In the genomic region with DNA sequence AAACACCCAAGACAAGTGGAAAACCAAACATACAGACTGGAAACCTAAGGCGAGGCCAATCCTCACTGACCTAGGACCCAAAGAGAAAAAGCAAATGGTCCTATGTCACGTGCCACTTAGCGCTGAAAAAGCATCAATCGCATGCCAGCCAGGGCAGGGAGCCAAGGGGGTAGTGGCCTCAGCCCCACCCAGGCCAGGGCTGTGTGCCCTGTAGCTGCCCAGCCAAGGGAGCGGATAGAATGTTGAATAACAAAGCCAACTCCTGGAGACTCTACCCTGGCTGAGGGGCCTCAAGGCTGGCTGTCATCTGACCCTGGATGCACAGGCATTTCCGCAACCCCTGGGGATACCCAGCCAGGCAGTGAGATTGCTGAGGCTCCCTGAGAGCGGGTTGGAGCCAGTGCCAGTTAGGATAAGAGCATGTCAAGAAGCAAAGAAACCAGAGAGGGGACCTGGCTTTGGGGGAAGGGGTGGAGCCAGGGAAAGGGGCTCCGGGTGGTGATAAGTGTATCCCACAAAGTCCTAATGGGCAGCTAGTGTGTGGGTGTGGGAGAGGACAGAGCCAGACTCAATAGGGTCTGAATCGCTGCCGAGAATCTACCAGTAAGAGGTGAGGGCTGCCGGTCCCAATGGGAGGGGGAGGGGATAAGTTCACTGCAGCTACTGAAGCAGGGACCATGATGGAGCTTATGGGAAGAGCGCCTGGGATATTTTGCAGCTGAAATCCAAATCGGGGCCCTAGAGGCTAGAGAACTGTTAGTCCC, we compare ENCODE assay signal across 8 mouse cellular contexts. TPM values are rescaled to one million over a fixed set of nuclear protein-coding genes. Genes with fewer than 3 reads are reported as not detected.
DNase-seq lines count a peak whose midpoint lies in the region; ATAC-seq and TF ChIP-seq lines count a peak whose summit lies in the region.

No protein-coding gene starts in this region.

- H3K9me3 ChIP-seq in intestine, postnatal 0 days (ENCODE audit: control insufficient read depth): no peaks in the 10 kb centered on the region
- H3K9me3 ChIP-seq in liver, embryonic 12.5 days (replicated peaks): no peaks in the 10 kb centered on the region

- H3K79me2 ChIP-seq in heart, adult 2 months (replicated peaks; ENCODE audit: control insufficient read depth, insufficient read depth, low read length): peaks cover 2% of the 10 kb centered on the region
- peaks cover 46% of the 10 kb centered on the region for H3K79me2 ChIP-seq in myocyte (ENCODE audit: control insufficient read depth, insufficient read depth)

- no peaks in the 10 kb centered on the region for H3K27me3 ChIP-seq in heart, adult 2 months (ENCODE audit: control insufficient read depth, insufficient read depth, low read length)
- H3K27me3 ChIP-seq in intestine, postnatal 0 days (replicated peaks; ENCODE audit: control insufficient read depth, insufficient read depth, low read length): no peaks in the 10 kb centered on the region
- peaks cover 12% of the 10 kb centered on the region for H3K27me3 ChIP-seq in liver, embryonic 12.5 days (replicated peaks)
- no peaks in the 10 kb centered on the region for H3K27me3 ChIP-seq in myocyte (ENCODE audit: control insufficient read depth, insufficient read depth, insufficient read length)

- H3K4me2 ChIP-seq in intestine, postnatal 0 days (replicated peaks; ENCODE audit: low read depth): peak overlapping the region; percentile 93
- peak overlapping the region; percentile 88 for H3K4me2 ChIP-seq in liver, embryonic 12.5 days
- peak overlapping the region; percentile 96 for H3K4me2 ChIP-seq in myocyte (ENCODE audit: low read depth)

- TF ChIP-seq POLR2A in heart, adult 2 months (IDR thresholded peaks at IDR 0.05; ENCODE audit: insufficient read depth, low read depth, low read length): no peak
- TF ChIP-seq POLR2A in myocyte (IDR thresholded peaks at IDR 0.05; ENCODE audit: insufficient read length, low read depth): no peak

- no peak for TF ChIP-seq CTCF in heart, adult 2 months (IDR thresholded peaks at IDR 0.05)
- no peak for TF ChIP-seq CTCF in intestine, postnatal 0 days (IDR thresholded peaks at IDR 0.05; ENCODE audit: low read depth)

- TF ChIP-seq EP300 in heart, adult 2 months (IDR thresholded peaks at IDR 0.05; ENCODE audit: insufficient read depth, low read depth, low read length): no peak

- H3K4me1 ChIP-seq in heart, adult 2 months (ENCODE audit: control insufficient read depth, insufficient read depth, low read length): peaks cover 11% of the 10 kb centered on the region
- peaks cover 24% of the 10 kb centered on the region for H3K4me1 ChIP-seq in intestine, postnatal 0 days (replicated peaks; ENCODE audit: control insufficient read depth, insufficient read depth, low read length)
- peaks cover 61% of the 10 kb centered on the region for H3K4me1 ChIP-seq in liver, embryonic 12.5 days

- H3K9ac ChIP-seq in heart, adult 2 months (ENCODE audit: low read depth, low read length): peak overlapping the region; percentile 90
- no peak overlapping the region for H3K9ac ChIP-seq in intestine, postnatal 0 days (ENCODE audit: low read depth, low read length)
- peak overlapping the region; percentile 95 for H3K9ac ChIP-seq in liver, embryonic 12.5 days

- H3K36me3 ChIP-seq in heart, adult 2 months (ENCODE audit: control insufficient read depth, insufficient read depth, low read length): no peaks in the 10 kb centered on the region
- peaks cover 4% of the 10 kb centered on the region; the same call in 1 of the 2 replicates for H3K36me3 ChIP-seq in intestine, postnatal 0 days (ENCODE audit: control insufficient read depth, insufficient read depth)
- H3K36me3 ChIP-seq in liver, embryonic 12.5 days: peaks cover 9% of the 10 kb centered on the region; the same call in 1 of the 2 replicates
- no peaks in the 10 kb centered on the region for H3K36me3 ChIP-seq in myocyte (ENCODE audit: control insufficient read depth, insufficient read depth)

- peak; percentile 41 to 56 for DNase-seq in spleen, postnatal 10 days (ENCODE audit: low spot score in 2 of 2)
- DNase-seq in spleen, postnatal 4 days (ENCODE audit: low spot score in 2 of 2): no peak
- DNase-seq in embryo, embryonic 11 days: peak; percentile 24
- peak; percentile 70 to 80 for DNase-seq in heart, adult 2 months
- DNase-seq in thymus, postnatal 4 days: no peak

- H3ac ChIP-seq in myocyte (ENCODE audit: control insufficient read depth, insufficient read length): peak overlapping the region; percentile 33

- WGBS in heart, adult 2 months: 20% methylated on average over 13 of the region's 13 CpGs
- 20% methylated on average over 13 of the region's 13 CpGs for WGBS in intestine, postnatal 0 days
- 36% methylated on average over 13 of the region's 13 CpGs for WGBS in liver, embryonic 12.5 days (ENCODE audit: insufficient replicate concordance)

- peak overlapping the region; percentile 91 for H3K4me3 ChIP-seq in heart, adult 2 months
- peak overlapping the region; percentile 74 for H3K4me3 ChIP-seq in intestine, postnatal 0 days (ENCODE audit: low read depth, low read length)
- peak overlapping the region; percentile 83 for H3K4me3 ChIP-seq in liver, embryonic 12.5 days
- peak overlapping the region; percentile 93 for H3K4me3 ChIP-seq in myocyte

- no peak for ATAC-seq in intestine, postnatal 0 days
- no peak for ATAC-seq in liver, embryonic 12.5 days

- H3K27ac ChIP-seq in heart, adult 2 months: peak overlapping the region; percentile 84
- H3K27ac ChIP-seq in intestine, postnatal 0 days (ENCODE audit: low read depth, low read length): no peak overlapping the region
- peak overlapping the region; percentile 83; the same call in 1 of the 2 replicates for H3K27ac ChIP-seq in liver, embryonic 12.5 days

- intact Hi-C loops in heart, adult 2 months (cut with DNase I): loop anchor here (2.0 kb wide), 1 partner anchor 19 kb away; no protein-coding TSS in a partner anchor

TF ChIP-seq in myocyte, 11 proteins besides CTCF, POLR2A, EP300 and RAD21:
- peak in 1 of 3 experiments; percentile 32 for TF ChIP-seq MYOG (IDR thresholded peaks at IDR 0.05; ENCODE audit: control insufficient read depth in 1 of 3, insufficient read depth in 1 of 3, insufficient read length in 2 of 3, low read depth in 2 of 3)
- no peak for TF ChIP-seq REST (IDR thresholded peaks at IDR 0.05; ENCODE audit: insufficient read depth, insufficient read length)
- TF ChIP-seq USF1 (IDR thresholded peaks at IDR 0.05; ENCODE audit: low read depth): peak; percentile 59

RNA-seq across cellular contexts. Expression of a gene that starts 1.3 kb away (rescaled TPM):
- total RNA-seq in heart, adult 2 months (2021): 10 to 100 TPM; 15.6 to 21.0 TPM
- polyA plus RNA-seq in heart, adult 2 months (2012; rRNA removed): 9.7 and 16.5 TPM in 2 replicates
- polyA plus RNA-seq in intestine, postnatal 0 days (2015; fragmentation: Nextera tagmentation; extraction: Ambion mirVana): 8.8 and 10.0 TPM in 2 replicates
- 1.8 and 4.8 TPM in 2 replicates for polyA plus RNA-seq in liver, embryonic 12.5 days (2016; fragmentation: Nextera tagmentation; extraction: Ambion mirVana)
- 9.2 TPM for polyA plus RNA-seq in myocyte (2012; fragmentation: generic; extraction: Trizol)

RNA-seq across cellular contexts. Expression of a gene that starts 28.1 kb away (rescaled TPM):
- total RNA-seq in heart, adult 2 months (2021): 100 to 1,000 TPM; 118 to 121 TPM
- 98.1 and 101 TPM in 2 replicates for polyA plus RNA-seq in heart, adult 2 months (2012; rRNA removed)
- polyA plus RNA-seq in intestine, postnatal 0 days (2015; fragmentation: Nextera tagmentation; extraction: Ambion mirVana): 173 and 174 TPM in 2 replicates
- polyA plus RNA-seq in liver, embryonic 12.5 days (2016; fragmentation: Nextera tagmentation; extraction: Ambion mirVana): 256 and 259 TPM in 2 replicates
- polyA plus RNA-seq in myocyte (2012; fragmentation: generic; extraction: Trizol): 322 TPM

RNA-seq across cellular contexts. Expression of a gene that starts 28.7 kb away (rescaled TPM):
- 100 to 1,000 TPM in 1 of 2 experiments, 10 to 100 TPM in 1; 88.1 to 133 TPM for total RNA-seq in heart, adult 2 months (2021)
- polyA plus RNA-seq in heart, adult 2 months (2012; rRNA removed): 30.3 and 77.8 TPM in 2 replicates
- 49.8 and 52.6 TPM in 2 replicates for polyA plus RNA-seq in intestine, postnatal 0 days (2015; fragmentation: Nextera tagmentation; extraction: Ambion mirVana)
- polyA plus RNA-seq in liver, embryonic 12.5 days (2016; fragmentation: Nextera tagmentation; extraction: Ambion mirVana): 21.8 and 23.4 TPM in 2 replicates
- polyA plus RNA-seq in myocyte (2012; fragmentation: generic; extraction: Trizol): 74.7 TPM

RNA-seq across cellular contexts. Expression of a gene that starts 29.6 kb away (rescaled TPM):
- total RNA-seq in heart, adult 2 months (2021): 10 to 100 TPM; 23.0 to 26.4 TPM
- polyA plus RNA-seq in heart, adult 2 months (2012; rRNA removed): 53.2 and 58.4 TPM in 2 replicates
- 25.0 and 26.8 TPM in 2 replicates for polyA plus RNA-seq in intestine, postnatal 0 days (2015; fragmentation: Nextera tagmentation; extraction: Ambion mirVana)
- 27.3 and 30.4 TPM in 2 replicates for polyA plus RNA-seq in liver, embryonic 12.5 days (2016; fragmentation: Nextera tagmentation; extraction: Ambion mirVana)
- polyA plus RNA-seq in myocyte (2012; fragmentation: generic; extraction: Trizol): 91.9 TPM

Comparison
In these comparisons a context has a peak if more than half of its experiments do, and no peak if none do; other contexts are left out.
1. DNase-seq: peak in spleen, postnatal 10 days (2 of 2), embryo, embryonic 11 days (single experiment) and heart, adult 2 months (2 of 2); none in spleen, postnatal 4 days (0 of 2) and thymus, postnatal 4 days (single experiment).
2. Peak in every context shown above with its lines, with median percentiles within 50 percentile points of each other: H3K4me3 ChIP-seq and H3K4me2 ChIP-seq.